Mouse (Mus musculus) midbrain, embryonic 14.5 days (tissue): ENCODE measurements around the gene Eef1e1. TPM values are rescaled to one million over a fixed set of nuclear protein-coding genes. Genes with fewer than 3 reads are reported as not detected.
"Not testable (repeated sequence)": the region's sequence is repeated elsewhere in the genome, so short reads cannot be mapped to it uniquely, and the experiment has no call there.

Source experiments
- ATAC-seq: fragments of 200-750 bp; cut with Nextera tagmentation; 2 replicates; pipeline ENCODE4 v1.8.0; 2017; ENCODE audit warnings: moderate number of reproducible peaks, moderate library complexity; ENCODE audit not compliant: low FRiP score, low TSS enrichment
- DNase-seq: peaks from one replicate; pipeline ENCODE4 v3.0.0-alpha.2; 2015
- H3K27ac ChIP-seq: fragments of 300-500 bp; sonication (generic); replicated peaks from 2 replicates; pipeline ENCODE4 v1.5.1; 2014; ENCODE audit warnings: mild to moderate bottlenecking, low read depth, low read length, moderate library complexity
- H3K27me3 ChIP-seq: fragments of 300-500 bp; sonication (generic); 2 replicates; pipeline ENCODE4 v1.6.1; 2014; ENCODE audit warnings: low read length, control low read depth, mixed read lengths; ENCODE audit not compliant: control insufficient read depth, insufficient read depth
- H3K36me3 ChIP-seq: fragments of 300-500 bp; sonication (generic); 2 replicates; pipeline ENCODE4 v1.6.1; 2014; ENCODE audit warnings: low read length, control low read depth; ENCODE audit not compliant: control insufficient read depth, insufficient read depth
- H3K4me1 ChIP-seq: fragments of 300-500 bp; sonication (generic); 2 replicates; pipeline ENCODE4 v1.6.1; 2014; ENCODE audit warnings: mild to moderate bottlenecking, antibody characterized with exemption, low read length, control low read depth; ENCODE audit not compliant: control insufficient read depth, insufficient read depth
- H3K4me2 ChIP-seq: fragments of 300-500 bp; sonication (generic); 2 replicates; pipeline ENCODE4 v1.6.1; 2014; ENCODE audit warnings: mild to moderate bottlenecking, low read length, moderate library complexity
- H3K4me3 ChIP-seq: fragments of 300-500 bp; sonication (generic); replicated peaks from 2 replicates; pipeline ENCODE4 v1.5.1; 2014; ENCODE audit warnings: low read depth, low read length
- H3K9ac ChIP-seq: fragments of 300-500 bp; sonication (generic); replicated peaks from 2 replicates; pipeline ENCODE4 v1.6.1; 2014; ENCODE audit warnings: mild to moderate bottlenecking, low read length, moderate library complexity
- H3K9me3 ChIP-seq: fragments of 300-500 bp; sonication (generic); 2 replicates; pipeline ENCODE4 v1.6.1; 2016; ENCODE audit warnings: low read length, control low read depth, mixed read lengths; ENCODE audit not compliant: control insufficient read depth
- WGBS: fragments of 180-500 bp; shearing (Covaris S2); extraction: QIAGEN DNeasy Blood & Tissue Kit; methylation state at CpG from one replicate; pipeline ENCODE4 v1.1.7; 2014; 5-methylcytosine and 5-hydroxymethylcytosine counted together
- polyA plus RNA-seq: library from polyadenylated mRNA; unstranded; fragments of >200 nt; fragmentation: Nextera tagmentation; extraction: Ambion mirVana; gene quantifications from 2 replicates; pipeline ENCODE4 v1.2.1, GENCODE M21; 2014

Eef1e1 gene
- polyA plus RNA-seq = 105 and 126 TPM in 2 replicates

GRCm38 (mm10) chr13:38658528-38659280 is at the start of gene Eef1e1:
Eef1e1 (minus strand) TSS chr13:38659058.
- Histone ChIP-seq H3K4me1 (peaks cover 7% of the 10 kb centered on the region; the same call in 1 of the 2 replicates), H3K4me2 (peak within 1 kb of the TSS; percentile 59), H3K9me3 (no peaks in the 10 kb centered on the region), H3K36me3 (peaks cover 22% of the 10 kb centered on the region), H3K27me3 (no peaks in the 10 kb centered on the region), H3K4me3 (peak within 1 kb of the TSS; percentile 98), H3K9ac (peak within 1 kb of the TSS; percentile 84), H3K27ac (peak within 1 kb of the TSS; percentile 87)
- WGBS = under 1% methylated on average over 59 of the region's 59 CpGs
- ATAC-seq (peak; percentile 99), DNase-seq (peak; percentile 95)

DNA sequence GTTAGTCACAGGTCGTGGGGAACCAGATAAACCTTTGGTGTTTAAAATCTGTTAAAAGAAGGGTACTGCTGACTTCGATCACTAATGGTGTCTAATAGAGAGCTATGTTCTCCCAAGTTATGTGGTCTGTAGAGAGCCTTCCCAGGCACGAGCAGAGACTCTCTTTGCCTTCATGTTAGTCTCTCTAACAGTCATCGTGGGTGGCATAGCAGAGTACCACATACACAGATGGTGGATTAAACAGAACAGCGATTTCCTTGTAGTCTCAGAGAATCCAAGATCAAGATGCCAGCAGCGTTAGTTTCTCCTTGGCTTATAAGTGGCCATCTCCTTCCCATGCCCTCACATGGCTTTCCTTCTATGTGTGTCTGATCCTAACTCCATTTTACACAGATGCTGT is 32.0 kb upstream of the Eef1e1 start:
- Histone ChIP-seq H3K36me3 (no peaks in the 10 kb centered on the region), H3K9me3 (no peaks in the 10 kb centered on the region), H3K4me3 (no peak overlapping the region), H3K4me2 (no peak overlapping the region), H3K27me3 (no peaks in the 10 kb centered on the region), H3K9ac (no peak overlapping the region), H3K4me1 (no peaks in the 10 kb centered on the region), H3K27ac (no peak overlapping the region)
- DNase-seq (no peak), ATAC-seq (no peak)
- WGBS = 89% methylated on average over 6 of the region's 6 CpGs

GRCm38 (mm10) chr13:38690028-38690427 is 31.2 kb upstream of the Eef1e1 start:
- Histone ChIP-seq H3K4me2 (no peak overlapping the region), H3K27me3 (no peaks in the 10 kb centered on the region), H3K36me3 (no peaks in the 10 kb centered on the region), H3K4me3 (no peak overlapping the region), H3K9me3 (no peaks in the 10 kb centered on the region), H3K27ac (no peak overlapping the region), H3K9ac (no peak overlapping the region), H3K4me1 (no peaks in the 10 kb centered on the region)
- WGBS = 55% methylated on average over 3 of the region's 3 CpGs
- peak; percentile 80 for DNase-seq
- ATAC-seq = no peak

DNA sequence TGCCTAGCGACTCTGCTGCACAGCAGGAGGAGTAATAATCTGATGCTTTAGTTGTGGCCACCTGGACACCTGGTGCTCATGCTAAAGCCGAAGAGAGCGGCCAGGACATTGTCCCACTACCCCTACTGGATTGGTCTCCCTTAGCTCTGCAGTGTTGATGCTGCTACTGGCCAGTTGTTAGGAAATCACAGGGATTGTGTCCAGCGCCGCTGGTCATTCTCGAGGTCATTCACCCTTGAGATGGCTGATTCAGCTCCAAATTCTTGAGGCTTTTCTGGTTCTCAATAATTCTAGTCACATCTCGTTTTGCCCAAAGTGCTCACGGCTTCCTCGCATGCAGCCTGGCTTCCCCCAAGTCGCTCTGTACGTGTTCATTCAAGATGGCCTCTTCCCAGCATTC is 29.9 kb upstream of the Eef1e1 start:
- no peaks in the 10 kb centered on the region for H3K27me3 ChIP-seq

GRCm38 (mm10) chr13:38672336-38672735 is 13.5 kb upstream of the Eef1e1 start:
- Histone ChIP-seq H3K4me3 (no peak overlapping the region), H3K4me1 (no peaks in the 10 kb centered on the region), H3K36me3 (no peaks in the 10 kb centered on the region), H3K9ac (no peak overlapping the region), H3K4me2 (no peak overlapping the region), H3K27me3 (no peaks in the 10 kb centered on the region), H3K9me3 (no peaks in the 10 kb centered on the region), H3K27ac (no peak overlapping the region)
- ATAC-seq (no peak), DNase-seq (no peak)
- whole genome bisulfite sequencing = 80% methylated on average over 9 of the region's 9 CpGs

More for the DNA sequence above, 29.9 kb upstream of the Eef1e1 start:
- H3K4me3 ChIP-seq = no peak overlapping the region
- no peaks in the 10 kb centered on the region for H3K9me3 ChIP-seq
- DNase-seq (no peak), ATAC-seq (no peak)
- H3K9ac ChIP-seq = no peak overlapping the region
- H3K36me3 ChIP-seq = no peaks in the 10 kb centered on the region
- no peaks in the 10 kb centered on the region for H3K4me1 ChIP-seq
- H3K27ac ChIP-seq = no peak overlapping the region
- no peak overlapping the region for H3K4me2 ChIP-seq
- WGBS = 87% methylated on average over 11 of the region's 11 CpGs

GRCm38 (mm10) chr13:38671451-38671850 is 12.6 kb upstream of the Eef1e1 start:
- ATAC-seq, DNase-seq, H3K9me3 ChIP-seq, H3K4me2 ChIP-seq, H3K36me3 ChIP-seq, H3K27ac ChIP-seq, H3K4me1 ChIP-seq, H3K9ac ChIP-seq, H3K27me3 ChIP-seq, H3K4me3 ChIP-seq: not testable (repeated sequence)
- WGBS = 89% methylated on average over 6 of the region's 6 CpGs

- ATAC-seq (no peak), DNase-seq (no peak)
- H3K4me2 ChIP-seq = no peak overlapping the region
- H3K4me1 ChIP-seq = no peaks in the 10 kb centered on the region
- no peak overlapping the region for H3K9ac ChIP-seq
- no peaks in the 10 kb centered on the region for H3K36me3 ChIP-seq
- no peak overlapping the region for H3K4me3 ChIP-seq
- no peaks in the 10 kb centered on the region for H3K27me3 ChIP-seq
- no peaks in the 10 kb centered on the region for H3K9me3 ChIP-seq
- no peak overlapping the region for H3K27ac ChIP-seq
Measured at GRCm38 (mm10) chr13:38670051-38670450, 11.2 kb upstream of the Eef1e1 start.

DNA sequence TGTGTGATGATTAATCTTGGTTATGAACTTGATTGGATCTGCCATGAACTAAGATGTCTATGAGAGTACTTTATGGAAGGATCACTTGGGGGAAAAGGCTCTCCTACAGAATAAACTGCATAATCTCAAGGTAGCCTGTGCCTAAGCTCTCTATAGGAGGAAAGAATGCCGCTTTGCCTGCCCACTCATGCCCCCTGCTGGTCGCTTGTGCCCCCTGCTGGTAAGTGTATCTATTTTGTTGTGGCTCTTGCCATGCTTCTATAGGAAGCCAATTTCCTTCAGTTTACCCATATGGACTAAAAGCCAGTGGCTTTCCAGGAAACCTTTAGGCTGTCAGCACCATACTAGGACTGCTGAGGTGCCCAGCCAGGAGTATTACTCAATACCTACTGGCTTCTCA is 9.7 kb upstream of the Eef1e1 start:
- Histone ChIP-seq H3K9me3 (no peaks in the 10 kb centered on the region), H3K4me3 (no peak overlapping the region), H3K9ac (no peak overlapping the region), H3K4me2 (no peak overlapping the region), H3K27ac (no peak overlapping the region), H3K27me3 (no peaks in the 10 kb centered on the region), H3K4me1 (no peaks in the 10 kb centered on the region), H3K36me3 (no peaks in the 10 kb centered on the region)
- WGBS = 27% methylated on average over 2 of the region's 2 CpGs
- ATAC-seq (no peak), DNase-seq (no peak)

GRCm38 (mm10) chr13:38664753-38665152 is 5.9 kb upstream of the Eef1e1 start:
- Histone ChIP-seq H3K9me3 (no peaks in the 10 kb centered on the region), H3K4me3 (no peak overlapping the region), H3K4me1 (no peaks in the 10 kb centered on the region), H3K9ac (no peak overlapping the region), H3K27me3 (no peaks in the 10 kb centered on the region), H3K36me3 (no peaks in the 10 kb centered on the region), H3K4me2 (no peak overlapping the region), H3K27ac (no peak overlapping the region)
- ATAC-seq = no peak
- no peak for DNase-seq
- 69% methylated on average over 1 of the region's 1 CpGs for WGBS
